In genomic region chr11:95896446-95897179, GRCm38 (mm10) we compare ENCODE assay signal across 14 mouse cellular contexts. TPM values are rescaled to one million over a fixed set of nuclear protein-coding genes. Genes with fewer than 3 reads are reported as not detected.
DNase-seq lines count a peak whose midpoint lies in the region; ATAC-seq and TF ChIP-seq lines count a peak whose summit lies in the region.
"Had no signal": no experiment of that assay in that cellular context is flagged by ENCODE, and none has a peak within 500 bp of the region (broad histone marks: within the 10 kb centered on the region; RNA-seq: fewer than 3 reads in every experiment).

No protein-coding gene starts in this region.

- H3K4me3 ChIP-seq in spleen, adult 2 months (ENCODE audit: extremely low read depth, insufficient read depth, insufficient read length) = peak overlapping the region; percentile 58
- peak overlapping the region; percentile 37 for H3K4me3 ChIP-seq in liver, embryonic 16.5 days (ENCODE audit: low read depth, low read length)
- no peak overlapping the region for H3K4me3 ChIP-seq in limb, embryonic 10.5 days
- H3K4me3 ChIP-seq: lung, embryonic 15.5 days; stomach, embryonic 15.5 days had no signal

- H3K27ac ChIP-seq in spleen, adult 2 months (ENCODE audit: insufficient read depth, low read length) = peak overlapping the region; percentile 37; the same call in 1 of the 2 replicates
- no peak overlapping the region for H3K27ac ChIP-seq in liver, embryonic 16.5 days (ENCODE audit: low read length)
- H3K27ac ChIP-seq in limb, embryonic 10.5 days = no peak overlapping the region
- H3K27ac ChIP-seq: lung, embryonic 15.5 days; stomach, embryonic 15.5 days had no signal

- WGBS in spleen, adult 2 months = 9% methylated on average over 14 of the region's 14 CpGs
- 26% methylated on average over 14 of the region's 14 CpGs for WGBS in liver, embryonic 16.5 days (ENCODE audit: insufficient replicate concordance)
- 83% methylated on average over 14 of the region's 14 CpGs for WGBS in limb, embryonic 10.5 days

- no peak overlapping the region for H3K9ac ChIP-seq in liver, embryonic 16.5 days (ENCODE audit: low read depth, low read length)
- H3K9ac ChIP-seq: lung, embryonic 15.5 days; stomach, embryonic 15.5 days had no signal

- TF ChIP-seq CTCF in spleen, adult 2 months (IDR thresholded peaks at IDR 0.05; ENCODE audit: extremely low read depth, insufficient read depth, insufficient read length, insufficient replicate concordance) = no peak

- peak in 1 of 2 experiments; percentile 50 for DNase-seq in spleen, adult 2 months (ENCODE audit: low read depth in 1 of 2, low spot score in 2 of 2)
- DNase-seq in spleen, postnatal 14 days (ENCODE audit: low spot score in 2 of 2) = no peak
- DNase-seq in thymus, postnatal 0 days (ENCODE audit: low spot score) = peak; percentile 56
- DNase-seq in adrenal gland, adult 8-10 months = no peak
- DNase-seq in embryo, embryonic 11 days = no peak
- DNase-seq in limb, embryonic 10.5 days (ENCODE audit: low spot score) = no peak
- DNase-seq: kidney, postnatal 25 days had no signal

- ATAC-seq in activated CD4-positive, CD25-positive, alpha-beta regulatory T cell, adult 4 months = peak; percentile 57
- ATAC-seq in liver, embryonic 16.5 days (ENCODE audit: low read depth) = no peak
- ATAC-seq: hindbrain, embryonic 16.5 days had no signal

- TF ChIP-seq POLR2A in spleen, adult 2 months (IDR thresholded peaks at IDR 0.05; ENCODE audit: low read depth, low read length) = no peak; the same call in 1 of the 2 replicates

- H3K9me3 ChIP-seq in liver, embryonic 16.5 days (replicated peaks; ENCODE audit: control insufficient read depth, low read length) = no peaks in the 10 kb centered on the region
- H3K9me3 ChIP-seq in limb, embryonic 10.5 days (replicated peaks) = no peaks in the 10 kb centered on the region
- H3K9me3 ChIP-seq: lung, embryonic 15.5 days; stomach, embryonic 15.5 days had no signal

- H3K27me3 ChIP-seq in spleen, adult 2 months (ENCODE audit: control insufficient read depth, insufficient read depth, low read length) = 0 out of 2 replicates have a peak, but pooled peaks cover 1% of the 10 kb centered on the region
- no peaks in the 10 kb centered on the region for H3K27me3 ChIP-seq in liver, embryonic 16.5 days (ENCODE audit: control insufficient read depth, insufficient read depth, low read depth, low read length)
- H3K27me3 ChIP-seq in limb, embryonic 10.5 days (ENCODE audit: low read depth, poor library complexity, severe bottlenecking) = no peaks in the 10 kb centered on the region
- H3K27me3 ChIP-seq: lung, embryonic 15.5 days; stomach, embryonic 15.5 days had no signal

- no peaks in the 10 kb centered on the region for H3K36me3 ChIP-seq in spleen, adult 2 months (ENCODE audit: control insufficient read depth, insufficient read depth, low read length)
- no peaks in the 10 kb centered on the region for H3K36me3 ChIP-seq in liver, embryonic 16.5 days (ENCODE audit: control insufficient read depth, insufficient read depth)
- H3K36me3 ChIP-seq in limb, embryonic 10.5 days = no peaks in the 10 kb centered on the region
- H3K36me3 ChIP-seq: lung, embryonic 15.5 days; stomach, embryonic 15.5 days had no signal

- H3K4me1 ChIP-seq in spleen, adult 2 months (ENCODE audit: control insufficient read depth, insufficient read depth, insufficient read length) = peaks cover 4% of the 10 kb centered on the region; the same call in 1 of the 2 replicates
- no peaks in the 10 kb centered on the region for H3K4me1 ChIP-seq in liver, embryonic 16.5 days (ENCODE audit: control insufficient read depth, low read depth, low read length)
- no peaks in the 10 kb centered on the region for H3K4me1 ChIP-seq in limb, embryonic 10.5 days
- H3K4me1 ChIP-seq: lung, embryonic 15.5 days; stomach, embryonic 15.5 days had no signal

- peak overlapping the region; percentile 38; the same call in 1 of the 2 replicates for H3K4me2 ChIP-seq in liver, embryonic 16.5 days (ENCODE audit: low read depth, low read length)
- H3K4me2 ChIP-seq: lung, embryonic 15.5 days; stomach, embryonic 15.5 days had no signal

RNA-seq across cellular contexts. Expression of gene B4galnt2, which starts 18.1 kb away (rescaled TPM):
- polyA plus RNA-seq in spleen, adult 2 months (2012; rRNA removed) = not detected in 2 replicates
- polyA plus RNA-seq in activated CD4-positive, CD25-positive, alpha-beta regulatory T cell, adult 4 months (2017; shearing (Covaris generic)) = under 1 TPM in 1 of 2 experiments, not detected in 1; 0.25 TPM
- 0.08 and 0.50 TPM in 2 replicates for polyA plus RNA-seq in liver, embryonic 16.5 days (2015; fragmentation: Nextera tagmentation; extraction: Ambion mirVana)
- 1.1 and 1.2 TPM in 2 replicates for polyA plus RNA-seq in thymus, postnatal 0 days (2015; fragmentation: Nextera tagmentation; extraction: Ambion mirVana)
- total RNA-seq in adrenal gland, adult 8-10 months (2022) = not detected
- polyA plus RNA-seq in limb, embryonic 10.5 days (2016; fragmentation: Nextera tagmentation; extraction: Ambion mirVana) = 0.10 TPM in 1 of 2 replicates, not detected in the other
- total RNA-seq: gastrocnemius, adult 8-10 months; left cerebral cortex, postnatal 14 days had no signal
- polyA plus RNA-seq: hindbrain, embryonic 16.5 days had no signal

RNA-seq across cellular contexts. Expression of gene Abi3, which starts 54.3 kb away (rescaled TPM):
- 166 and 238 TPM in 2 replicates for polyA plus RNA-seq in spleen, adult 2 months (2012; rRNA removed)
- 10 to 100 TPM; 58.8 to 59.2 TPM for polyA plus RNA-seq in activated CD4-positive, CD25-positive, alpha-beta regulatory T cell, adult 4 months (2017; shearing (Covaris generic))
- 5.3 and 7.6 TPM in 2 replicates for polyA plus RNA-seq in liver, embryonic 16.5 days (2015; fragmentation: Nextera tagmentation; extraction: Ambion mirVana)
- polyA plus RNA-seq in thymus, postnatal 0 days (2015; fragmentation: Nextera tagmentation; extraction: Ambion mirVana) = 181 and 185 TPM in 2 replicates
- total RNA-seq in adrenal gland, adult 8-10 months (2022) = 10 to 100 TPM in 3 of 4 experiments, 1 to 10 TPM in 1; 8.9 to 14.3 (median 12.2) TPM
- 4.0 and 4.4 TPM in 2 replicates for polyA plus RNA-seq in limb, embryonic 10.5 days (2016; fragmentation: Nextera tagmentation; extraction: Ambion mirVana)

RNA-seq across cellular contexts. Expression of gene Gngt2, which starts 59.6 kb away (rescaled TPM):
- 28.3 and 30.4 TPM in 2 replicates for polyA plus RNA-seq in spleen, adult 2 months (2012; rRNA removed)
- 10 to 100 TPM; 47.5 to 58.4 TPM for polyA plus RNA-seq in activated CD4-positive, CD25-positive, alpha-beta regulatory T cell, adult 4 months (2017; shearing (Covaris generic))
- 21.1 and 23.2 TPM in 2 replicates for polyA plus RNA-seq in liver, embryonic 16.5 days (2015; fragmentation: Nextera tagmentation; extraction: Ambion mirVana)
- 92.9 and 111 TPM in 2 replicates for polyA plus RNA-seq in thymus, postnatal 0 days (2015; fragmentation: Nextera tagmentation; extraction: Ambion mirVana)
- 10 to 100 TPM; 14.7 to 19.0 (median 17.1) TPM for total RNA-seq in adrenal gland, adult 8-10 months (2022)
- polyA plus RNA-seq in limb, embryonic 10.5 days (2016; fragmentation: Nextera tagmentation; extraction: Ambion mirVana) = 8.9 and 9.3 TPM in 2 replicates
